Mouse (Mus musculus) heart, embryonic 15.5 days (tissue): Measurements from ENCODE around the gene Bola1. TPM values are rescaled to one million over a fixed set of nuclear protein-coding genes. Genes with fewer than 3 reads are reported as not detected.
"Not testable (repeated sequence)": the region's sequence is repeated elsewhere in the genome, so short reads cannot be mapped to it uniquely, and the experiment has no call there.

ENCODE experiments used
- ATAC-seq: fragments of 200-750 bp; cut with Nextera tagmentation; replicated peaks from 2 replicates; pipeline ENCODE4 v1.8.0; 2017; ENCODE audit warnings: low read depth, moderate TSS enrichment; ENCODE audit not compliant: insufficient number of reproducible peaks, insufficient read depth, low FRiP score
- H3K27ac ChIP-seq: fragments of 300-500 bp; sonication (generic); 2 replicates; pipeline ENCODE4 v1.5.1; 2015; ENCODE audit warnings: mild to moderate bottlenecking, inconsistent platforms
- H3K27me3 ChIP-seq: fragments of 300-500 bp; sonication (generic); 2 replicates; pipeline ENCODE4 v1.6.1; 2015; ENCODE audit warnings: inconsistent platforms
- H3K36me3 ChIP-seq: fragments of 300-500 bp; sonication (generic); 2 replicates; pipeline ENCODE4 v1.6.1; 2015; ENCODE audit warnings: mild to moderate bottlenecking, inconsistent platforms
- H3K4me1 ChIP-seq: fragments of 300-500 bp; sonication (generic); replicated peaks from 2 replicates; pipeline ENCODE4 v1.6.1; 2015; ENCODE audit warnings: inconsistent platforms
- H3K4me2 ChIP-seq: fragments of 300-500 bp; sonication (generic); 2 replicates; pipeline ENCODE4 v1.6.1; 2015; ENCODE audit warnings: inconsistent platforms, mild to moderate bottlenecking, moderate library complexity
- H3K4me3 ChIP-seq: fragments of 300-500 bp; sonication (generic); 2 replicates; pipeline ENCODE4 v1.5.1; 2015; ENCODE audit warnings: mild to moderate bottlenecking, inconsistent platforms
- H3K9ac ChIP-seq: fragments of 300-500 bp; sonication (generic); 2 replicates; pipeline ENCODE4 v1.6.1; 2015; ENCODE audit warnings: mild to moderate bottlenecking, inconsistent platforms
- H3K9me3 ChIP-seq: fragments of 300-500 bp; sonication (generic); replicated peaks from 2 replicates; pipeline ENCODE4 v1.6.1; 2016; ENCODE audit warnings: inconsistent platforms
- WGBS: fragments of 180-500 bp; shearing (Covaris S2); methylation state at CpG from one replicate; pipeline ENCODE4 v1.1.7; 2015; ENCODE audit warnings: mixed read lengths; 5-methylcytosine and 5-hydroxymethylcytosine counted together
- polyA plus RNA-seq: library from polyadenylated mRNA; unstranded; fragments of >200 nt; fragmentation: Nextera tagmentation; extraction: Ambion mirVana; gene quantifications from 2 replicates; pipeline ENCODE4 v1.2.1, GENCODE M21; 2015

The Bola1 gene
- polyA plus RNA-seq, 1 experiment from 2014 or later, result 40.7 TPM

DNA sequence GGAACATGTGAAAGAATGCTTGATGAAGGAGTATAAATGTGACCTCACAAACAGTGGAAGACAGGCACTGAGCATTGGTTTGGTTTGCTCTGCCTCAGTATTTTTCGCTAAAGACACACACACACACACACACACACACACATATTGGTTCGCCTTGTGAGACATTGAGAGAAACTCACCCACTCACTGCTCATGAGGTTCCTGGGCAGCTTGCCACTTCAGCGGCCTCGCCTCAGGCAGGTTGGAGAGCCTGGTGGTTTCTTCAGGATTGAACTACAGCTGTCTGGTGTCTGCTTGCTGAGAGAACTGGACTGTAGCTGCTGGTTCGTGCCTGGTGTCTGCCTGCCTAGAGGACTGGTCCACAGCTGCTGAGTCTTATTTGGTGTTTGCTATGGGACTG is 40.7 kb upstream of the Bola1 start:
- WGBS, result 88% methylated on average over 5 of the region's 5 CpGs

DNA sequence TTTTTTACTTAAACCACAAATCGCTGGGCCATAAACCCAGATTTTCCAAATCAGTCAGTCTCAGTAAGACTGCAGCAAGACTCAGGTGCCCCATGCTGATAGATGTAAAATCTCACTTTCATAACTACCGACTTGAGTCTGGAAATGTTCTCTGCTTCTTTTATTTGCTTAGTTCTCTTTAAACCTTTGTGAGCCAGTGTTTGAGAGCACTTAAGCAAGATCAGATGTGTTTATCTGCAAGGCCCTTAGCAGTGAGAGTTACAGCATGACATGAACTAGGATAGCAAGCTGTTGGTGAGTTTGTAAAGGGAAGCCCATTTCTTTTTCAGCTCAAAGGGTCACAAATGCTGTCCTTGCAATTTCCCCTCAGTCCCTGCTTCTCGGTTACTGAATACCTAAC is 37.7 kb upstream of the Bola1 start:
- Histone ChIP-seq H3K27me3 (no peaks in the 10 kb centered on the region), H3K36me3 (no peaks in the 10 kb centered on the region), H3K9ac (no peak overlapping the region), H3K4me2 (no peak overlapping the region), H3K4me3 (no peak overlapping the region), H3K9me3 (no peaks in the 10 kb centered on the region), H3K27ac (no peak overlapping the region), H3K4me1 (peaks cover 11% of the 10 kb centered on the region)
- ATAC-seq, result no peak
- 68% methylated on average over 3 of the region's 3 CpGs for WGBS

More for the DNA sequence above, 40.7 kb upstream of the Bola1 start:
- Histone ChIP-seq H3K36me3 (no peaks in the 10 kb centered on the region), H3K9ac (no peak overlapping the region), H3K4me3 (no peak overlapping the region), H3K27ac (no peak overlapping the region), H3K4me1 (peaks cover 20% of the 10 kb centered on the region), H3K27me3 (no peaks in the 10 kb centered on the region), H3K4me2 (no peak overlapping the region), H3K9me3 (no peaks in the 10 kb centered on the region)
- ATAC-seq, result no peak

DNA sequence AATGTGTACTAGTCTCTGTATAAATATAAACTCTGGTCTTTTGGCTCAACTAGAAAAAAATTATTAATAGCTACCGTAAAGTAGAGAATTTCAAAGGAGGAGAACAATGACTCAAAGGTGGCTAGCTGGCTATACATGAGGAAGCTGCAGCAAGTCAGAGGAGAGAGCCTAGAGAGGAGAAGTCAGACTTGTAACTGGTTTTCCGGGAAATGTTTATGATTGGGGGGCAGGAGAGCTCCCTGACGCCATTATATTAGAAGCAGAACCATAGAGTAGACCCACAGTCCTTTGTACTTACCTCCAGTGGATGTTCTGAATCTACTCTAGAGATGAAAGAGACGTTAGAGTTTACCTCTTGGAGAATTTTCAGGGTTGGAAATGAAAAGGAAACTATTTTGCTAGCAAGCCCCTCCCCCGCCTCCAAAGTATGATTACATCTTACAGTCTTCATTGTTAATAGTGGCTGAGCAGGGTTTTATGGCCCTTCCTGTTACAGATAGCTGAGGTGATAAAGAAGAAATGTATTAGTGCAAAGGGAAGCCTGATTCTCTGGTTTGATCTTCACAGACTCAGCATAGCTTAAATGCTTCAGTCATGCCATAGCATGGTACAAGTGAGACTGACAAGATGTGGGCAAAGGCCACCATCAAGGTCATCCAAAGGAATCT is 36.6 kb upstream of the Bola1 start:
- no peak overlapping the region for H3K27ac ChIP-seq

DNA sequence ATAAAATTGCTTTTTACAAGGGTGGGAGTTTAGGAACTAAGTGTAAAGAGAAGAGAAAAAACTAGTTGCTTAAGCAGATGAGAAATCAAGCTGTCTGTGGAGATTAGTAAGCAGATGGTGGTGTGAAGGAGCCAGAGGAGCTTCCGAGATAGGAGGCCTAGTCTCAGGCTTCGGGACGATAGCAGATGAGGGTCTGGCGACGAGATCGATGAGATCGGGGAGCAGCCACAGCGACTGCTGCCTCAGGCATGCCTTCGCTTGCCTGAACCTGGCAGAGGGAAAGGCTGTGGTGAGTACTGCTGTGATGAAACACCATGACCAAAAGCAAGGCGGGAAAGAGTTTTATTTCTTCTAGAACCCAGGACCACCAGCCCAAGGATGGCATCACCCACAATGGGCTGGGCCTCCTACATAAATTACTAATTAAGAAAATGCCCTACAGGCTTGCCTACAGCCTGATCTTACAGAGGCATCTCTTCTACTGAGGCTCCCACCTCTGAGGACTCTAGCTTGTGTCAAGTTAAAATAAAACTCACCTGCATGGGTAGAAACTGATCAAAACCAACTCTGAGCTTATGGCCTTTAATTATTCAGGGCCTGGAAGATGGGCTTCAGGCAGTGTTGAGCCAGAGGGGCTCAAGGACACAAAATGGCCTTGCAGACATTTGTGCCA is 35.3 kb upstream of the Bola1 start:
- ATAC-seq, result no peak
- no peaks in the 10 kb centered on the region for H3K9me3 ChIP-seq
- no peak overlapping the region for H3K4me3 ChIP-seq
- no peaks in the 10 kb centered on the region for H3K27me3 ChIP-seq
- no peaks in the 10 kb centered on the region for H3K36me3 ChIP-seq
- no peak overlapping the region for H3K9ac ChIP-seq
- no peak overlapping the region for H3K4me2 ChIP-seq
- 0 out of 2 replicates have a peak, but pooled peaks cover 8% of the 10 kb centered on the region for H3K4me1 ChIP-seq
- 27% methylated on average over 10 of the region's 10 CpGs for WGBS
- H3K27ac ChIP-seq, result no peak overlapping the region

More for the DNA sequence above, 36.6 kb upstream of the Bola1 start:
- Histone ChIP-seq H3K36me3 (no peaks in the 10 kb centered on the region), H3K4me2 (no peak overlapping the region), H3K4me3 (no peak overlapping the region), H3K4me1 (0 out of 2 replicates have a peak, but pooled peaks cover 5% of the 10 kb centered on the region), H3K9me3 (no peaks in the 10 kb centered on the region), H3K27me3 (no peaks in the 10 kb centered on the region), H3K9ac (no peak overlapping the region)
- WGBS, result 71% methylated on average over 5 of the region's 5 CpGs
- no peak for ATAC-seq

DNA sequence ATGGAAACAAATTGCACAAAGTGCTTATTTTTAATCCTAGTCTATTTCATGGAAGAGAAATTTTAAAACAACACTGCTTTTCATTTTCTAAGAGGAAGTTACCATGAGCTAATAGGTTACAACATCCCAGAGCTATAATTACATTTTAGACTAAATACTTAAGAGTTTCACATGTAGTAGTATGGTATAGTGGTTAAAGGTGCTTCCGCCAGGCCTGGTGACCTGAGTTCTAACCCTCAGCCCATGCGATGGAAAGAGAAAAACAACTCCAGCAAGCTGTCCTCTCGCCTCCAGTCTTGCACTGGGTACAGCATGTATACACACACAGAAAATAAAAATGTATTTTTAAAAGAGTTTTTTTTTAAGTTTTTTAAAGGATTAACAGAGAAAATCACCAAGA is 32.3 kb upstream of the Bola1 start:
- Histone ChIP-seq H3K9me3 (no peaks in the 10 kb centered on the region), H3K4me2 (no peak overlapping the region), H3K27me3 (no peaks in the 10 kb centered on the region), H3K36me3 (no peaks in the 10 kb centered on the region), H3K9ac (no peak overlapping the region), H3K27ac (no peak overlapping the region), H3K4me3 (no peak overlapping the region), H3K4me1 (peaks cover 25% of the 10 kb centered on the region)
- ATAC-seq, result no peak
- WGBS, result 86% methylated on average over 3 of the region's 3 CpGs

DNA sequence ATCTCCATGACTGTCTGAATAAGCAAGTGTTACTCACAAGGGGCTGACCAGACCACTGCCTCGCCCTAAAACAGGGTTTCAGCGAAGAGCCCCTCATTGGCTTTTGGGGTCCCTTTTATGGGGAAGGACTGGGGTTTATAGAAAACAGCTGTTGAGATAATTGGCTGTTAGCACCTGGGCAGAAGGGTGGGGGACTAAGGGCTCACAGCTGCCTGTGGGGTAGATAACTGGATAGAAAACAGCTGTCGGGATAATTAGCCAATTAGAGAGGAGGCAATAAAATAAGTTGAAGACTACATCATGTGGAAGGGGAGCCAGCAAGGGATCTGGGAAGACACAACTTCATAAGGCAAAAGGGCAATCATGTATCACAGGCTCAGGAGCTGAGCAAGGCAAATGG is 31.4 kb upstream of the Bola1 start:
- WGBS, result 71% methylated on average over 3 of the region's 3 CpGs
- no peak overlapping the region for H3K27ac ChIP-seq
- H3K4me3 ChIP-seq, result no peak overlapping the region
- no peaks in the 10 kb centered on the region for H3K27me3 ChIP-seq
- peaks cover 22% of the 10 kb centered on the region for H3K4me1 ChIP-seq
- no peaks in the 10 kb centered on the region for H3K36me3 ChIP-seq
- no peaks in the 10 kb centered on the region for H3K9me3 ChIP-seq
- no peak overlapping the region for H3K9ac ChIP-seq
- ATAC-seq, result no peak
- no peak overlapping the region for H3K4me2 ChIP-seq

DNA sequence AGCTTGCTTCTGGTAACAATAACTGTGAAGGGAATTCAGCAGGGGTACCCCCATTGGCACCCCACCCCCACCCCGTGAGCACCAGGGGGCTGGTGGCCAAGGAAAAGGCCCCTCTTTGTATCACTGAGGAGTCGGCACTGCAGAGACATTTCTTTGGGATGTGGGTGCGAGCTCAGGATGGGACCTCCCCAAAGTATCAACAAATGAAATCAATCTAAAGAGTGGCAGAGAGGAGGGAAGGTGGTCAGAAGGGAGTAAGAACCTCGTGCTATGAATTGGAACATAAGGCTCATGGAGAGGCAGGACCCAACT is 29.5 kb upstream of the Bola1 start:
- H3K4me1 ChIP-seq, result peaks cover 26% of the 10 kb centered on the region
- H3K4me2 ChIP-seq, result peak overlapping the region; percentile 60
- H3K36me3 ChIP-seq, result no peaks in the 10 kb centered on the region
- H3K9ac ChIP-seq, result peak overlapping the region; percentile 18; the same call in 1 of the 2 replicates
- H3K27ac ChIP-seq, result peak overlapping the region; percentile 4; the same call in 1 of the 2 replicates
- 0 out of 2 replicates have a peak overlapping the region, but pooled peaks have one; percentile 47 for H3K4me3 ChIP-seq
- H3K27me3 ChIP-seq, result no peaks in the 10 kb centered on the region
- 51% methylated on average over 4 of the region's 4 CpGs for WGBS
- H3K9me3 ChIP-seq, result no peaks in the 10 kb centered on the region
- no peak for ATAC-seq

DNA sequence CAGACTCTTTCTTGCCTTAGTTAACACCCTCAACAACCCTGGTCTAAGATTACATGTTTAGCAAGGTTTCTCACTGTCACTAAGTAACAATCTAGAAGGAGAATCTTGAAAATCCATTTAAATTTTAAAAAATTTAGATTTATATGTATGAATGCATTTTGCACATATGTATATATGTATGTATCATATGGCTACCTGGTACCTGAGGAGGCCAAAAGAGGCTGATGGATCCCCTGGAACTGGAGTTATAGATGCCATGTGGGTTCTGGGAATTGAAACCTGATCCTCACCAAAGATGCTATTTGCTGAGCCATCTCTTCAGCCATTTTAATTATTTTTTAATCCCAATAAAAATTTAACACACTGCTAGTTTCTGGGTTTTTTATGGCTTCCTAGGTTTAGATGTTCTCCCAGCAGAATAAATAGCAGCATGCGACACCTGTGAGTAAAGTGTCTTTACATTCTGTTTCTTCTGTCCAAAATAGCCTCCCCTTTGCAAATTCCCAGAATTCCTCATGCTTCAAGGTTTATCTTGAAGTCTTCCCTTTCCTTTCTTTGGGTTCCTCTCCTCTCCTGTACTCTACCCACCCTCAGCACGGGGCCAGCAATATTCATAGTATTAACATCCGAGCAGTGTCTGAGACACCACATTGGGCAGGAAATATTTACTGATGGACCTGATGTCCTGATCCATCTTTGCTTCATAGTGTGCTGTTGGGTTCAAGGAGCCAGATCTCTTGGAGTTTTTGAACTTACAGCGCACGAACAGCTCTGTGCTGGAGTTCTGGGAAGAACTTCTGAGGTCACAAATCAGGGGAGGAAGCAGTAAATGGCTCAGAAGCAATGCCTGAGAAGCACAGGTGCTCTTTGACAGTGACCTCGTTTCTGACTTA is 28.9 kb upstream of the Bola1 start:
- Histone ChIP-seq H3K36me3 (no peaks in the 10 kb centered on the region), H3K9ac (peak overlapping the region; percentile 18; the same call in 1 of the 2 replicates), H3K9me3 (no peaks in the 10 kb centered on the region), H3K27me3 (no peaks in the 10 kb centered on the region), H3K4me3 (peak overlapping the region; percentile 47), H3K4me1 (peaks cover 32% of the 10 kb centered on the region), H3K4me2 (peak overlapping the region; percentile 60), H3K27ac (peak overlapping the region; percentile 4)
- ATAC-seq, result no peak
- 44% methylated on average over 6 of the region's 6 CpGs for WGBS

DNA sequence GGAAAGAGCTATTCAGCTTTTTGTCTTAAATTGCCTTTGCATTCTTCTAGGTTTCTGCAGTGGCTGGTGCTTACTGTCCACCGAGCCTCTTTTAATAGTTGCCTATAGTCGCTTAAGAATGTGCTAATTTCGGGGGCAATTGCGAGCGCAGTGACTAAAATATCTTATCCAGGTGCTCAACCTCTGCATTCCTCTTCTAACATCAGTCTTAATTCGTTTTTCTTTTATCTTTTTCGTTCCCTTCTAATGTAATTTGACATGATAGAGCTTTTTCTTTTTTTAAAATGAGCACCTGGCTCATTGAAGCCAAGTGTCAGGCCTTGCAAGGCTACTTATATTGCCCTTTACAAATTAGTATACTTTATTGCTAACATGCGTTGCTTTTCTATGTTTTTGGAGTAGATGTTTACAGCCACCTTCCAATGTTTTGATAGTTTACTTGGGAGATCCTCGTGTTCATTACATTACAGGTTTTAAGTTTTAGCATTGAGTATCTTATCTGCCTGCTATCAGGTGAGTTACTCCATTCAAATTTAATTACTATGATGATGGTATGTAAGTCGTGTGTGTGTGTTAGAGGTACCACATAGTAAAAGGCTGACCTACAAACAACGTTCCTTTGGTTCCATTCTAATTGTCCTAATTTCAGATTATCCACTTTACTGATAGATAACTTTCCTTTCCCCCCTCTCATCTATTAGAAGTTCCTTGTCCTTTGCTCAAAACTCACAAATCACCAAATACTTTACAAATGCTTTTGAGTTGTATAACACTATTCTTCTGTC is 28.0 kb upstream of the Bola1 start:
- WGBS, result 9% methylated on average over 11 of the region's 11 CpGs
- Histone ChIP-seq H3K4me3 (peak overlapping the region; percentile 47), H3K9me3 (no peaks in the 10 kb centered on the region), H3K9ac (peak overlapping the region; percentile 50), H3K36me3 (no peaks in the 10 kb centered on the region), H3K4me1 (peaks cover 35% of the 10 kb centered on the region), H3K27me3 (no peaks in the 10 kb centered on the region), H3K27ac (peak overlapping the region; percentile 27; the same call in 1 of the 2 replicates), H3K4me2 (peak overlapping the region; percentile 60)
- ATAC-seq, result no peak

DNA sequence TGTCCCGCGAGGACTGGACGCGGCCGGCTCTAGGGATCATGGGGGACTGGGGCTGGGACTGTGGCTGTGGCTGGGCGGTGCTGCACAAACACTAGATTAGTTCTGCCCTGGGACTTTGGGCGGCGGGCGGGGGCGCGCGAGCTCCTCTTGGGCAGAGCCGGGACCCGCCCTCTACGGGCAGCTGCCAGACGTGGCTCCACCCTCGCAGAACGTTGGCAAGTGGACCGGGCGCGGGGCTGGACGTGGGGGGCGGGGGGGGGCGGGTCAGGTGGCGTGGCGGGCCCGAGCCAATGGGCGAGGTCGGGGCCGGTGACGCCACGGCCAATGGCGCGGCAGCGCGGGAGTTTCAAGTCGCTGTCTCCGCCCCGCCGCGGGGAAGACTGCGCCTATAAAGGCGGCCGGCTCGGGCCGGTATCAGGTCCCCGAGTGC is 26.9 kb upstream of the Bola1 start, which contains the start of gene Hist2h3c1:
Gene Hist2h3c1 (plus strand): TSS at position 259 of the 430 bp plus-strand sequence.
- peak; percentile 91 for ATAC-seq
- 0% methylated on average over 9 of the region's 47 CpGs for WGBS
- H3K9me3 ChIP-seq, result not testable (repeated sequence)

More for the DNA sequence above, 26.9 kb upstream of the Bola1 start, which contains the start of gene Hist2h3c1:
- Histone ChIP-seq H3K4me3 (peak within 1 kb of the TSS; percentile 47), H3K4me1 (peaks cover 35% of the 10 kb centered on the region), H3K9ac (peak within 1 kb of the TSS; percentile 50), H3K4me2 (peak within 1 kb of the TSS; percentile 60), H3K27ac (peak within 1 kb of the TSS; percentile 77)
- H3K36me3 ChIP-seq, H3K27me3 ChIP-seq: not testable (repeated sequence)
